Mouse (Mus musculus) heart, embryonic 11.5 days (tissue): ENCODE results near the gene Hrk. TPM values are rescaled to one million over a fixed set of nuclear protein-coding genes. Genes with fewer than 3 reads are reported as not detected.

ENCODE experiments used
- ATAC-seq: fragments of 200-750 bp; cut with Nextera tagmentation; replicated peaks from 2 replicates; pipeline ENCODE4 v1.8.0; 2017; ENCODE audit warnings: moderate library complexity; ENCODE audit not compliant: insufficient number of reproducible peaks, low FRiP score, low TSS enrichment
- H3K27ac ChIP-seq: fragments of 300-500 bp; sonication (generic); 2 replicates; pipeline ENCODE4 v1.5.1; 2014; ENCODE audit warnings: mild to moderate bottlenecking, low read depth, low read length
- H3K27me3 ChIP-seq: fragments of 300-500 bp; sonication (generic); 2 replicates; pipeline ENCODE4 v1.6.1; 2014; ENCODE audit warnings: mild to moderate bottlenecking, low read length, mixed read lengths; ENCODE audit not compliant: control insufficient read depth, insufficient read depth
- H3K36me3 ChIP-seq: fragments of 300-500 bp; sonication (generic); 2 replicates; pipeline ENCODE4 v1.6.1; 2014; ENCODE audit warnings: mild to moderate bottlenecking, low read length, moderate library complexity, mixed read lengths; ENCODE audit not compliant: control insufficient read depth, insufficient read depth
- H3K4me1 ChIP-seq: fragments of 300-500 bp; sonication (generic); 2 replicates; pipeline ENCODE4 v1.6.1; 2014; ENCODE audit warnings: low read length; ENCODE audit not compliant: control insufficient read depth, insufficient read depth
- H3K4me2 ChIP-seq: fragments of 300-500 bp; sonication (generic); 2 replicates; pipeline ENCODE4 v1.6.1; 2014; ENCODE audit warnings: mild to moderate bottlenecking, moderate library complexity
- H3K4me3 ChIP-seq: fragments of 300-500 bp; sonication (generic); 2 replicates; pipeline ENCODE4 v1.5.1; 2014; ENCODE audit warnings: low read depth, low read length
- H3K9ac ChIP-seq: fragments of 300-500 bp; sonication (generic); 2 replicates; pipeline ENCODE4 v1.6.1; 2014; ENCODE audit warnings: mild to moderate bottlenecking, low read depth, low read length, moderate library complexity
- H3K9me3 ChIP-seq: fragments of 300-500 bp; sonication (generic); replicated peaks from 2 replicates; pipeline ENCODE4 v1.6.1; 2016; ENCODE audit warnings: low read length; ENCODE audit not compliant: control insufficient read depth
- WGBS: fragments of 180-500 bp; shearing (Covaris S2); extraction: QIAGEN DNeasy Blood & Tissue Kit; methylation state at CpG from one replicate; pipeline ENCODE4 v1.1.7; 2014; ENCODE audit not compliant: insufficient replicate concordance; 5-methylcytosine and 5-hydroxymethylcytosine counted together
- polyA plus RNA-seq: library from polyadenylated mRNA; unstranded; fragments of >200 nt; fragmentation: Nextera tagmentation; extraction: Ambion mirVana; gene quantifications from 2 replicates; pipeline ENCODE4 v1.2.1, GENCODE M21; 2014

Hrk gene
- polyA plus RNA-seq, 1 experiment from 2014 or later, result not detected

DNA sequence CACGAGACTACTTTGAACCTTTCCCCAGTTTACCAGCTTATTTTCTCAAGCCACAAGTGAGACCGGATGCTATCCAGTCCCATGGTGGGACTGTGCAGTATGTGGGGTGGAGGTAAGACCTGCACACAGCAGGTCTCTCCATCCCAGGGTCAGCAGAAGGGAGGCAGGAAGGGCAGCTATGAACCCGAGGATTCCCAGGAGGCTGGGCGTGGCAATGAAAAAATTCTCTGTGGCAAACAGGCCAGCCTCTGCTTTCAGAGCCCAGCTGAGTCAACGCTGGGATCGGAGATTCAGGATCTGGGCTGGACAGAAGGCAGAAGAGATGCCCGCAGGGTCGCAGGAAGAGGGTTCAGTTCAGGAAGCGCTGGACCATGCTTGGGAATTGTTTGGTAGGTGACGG lies 17.2 kb upstream of the Hrk start:
- Histone ChIP-seq H3K4me2 (no peak overlapping the region), H3K4me3 (no peak overlapping the region), H3K9me3 (no peaks in the 10 kb centered on the region), H3K36me3 (peaks cover 11% of the 10 kb centered on the region), H3K9ac (no peak overlapping the region), H3K27ac (no peak overlapping the region), H3K27me3 (no peaks in the 10 kb centered on the region), H3K4me1 (peaks cover 54% of the 10 kb centered on the region)
- no peak for ATAC-seq
- 77% methylated on average over 10 of the region's 10 CpGs for WGBS

DNA sequence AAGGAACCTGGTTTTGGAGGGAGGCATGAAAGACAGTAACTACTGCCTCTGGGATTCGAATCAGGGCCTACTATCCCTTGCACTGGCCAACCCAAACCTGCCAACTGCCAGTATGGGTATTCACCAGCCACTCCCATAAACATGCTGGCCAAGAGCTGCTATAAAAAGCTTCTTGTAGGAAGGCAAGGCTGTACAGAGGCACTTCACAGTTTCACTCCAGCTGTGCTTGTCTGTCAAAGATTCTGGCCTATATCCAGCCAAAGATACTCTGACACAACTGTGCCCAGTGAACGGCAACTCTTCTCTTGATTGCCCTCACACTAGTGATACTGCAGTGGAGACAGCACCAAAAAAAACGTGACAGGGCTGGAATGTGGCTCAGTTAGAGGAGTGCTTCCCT lies 14.7 kb upstream of the Hrk start:
- H3K4me2 ChIP-seq, result no peak overlapping the region
- peaks cover 8% of the 10 kb centered on the region for H3K36me3 ChIP-seq
- no peaks in the 10 kb centered on the region for H3K27me3 ChIP-seq
- WGBS, result 56% methylated on average over 3 of the region's 3 CpGs
- H3K4me3 ChIP-seq, result no peak overlapping the region
- H3K27ac ChIP-seq, result no peak overlapping the region
- H3K9ac ChIP-seq, result no peak overlapping the region
- ATAC-seq, result no peak
- peaks cover 56% of the 10 kb centered on the region for H3K4me1 ChIP-seq
- H3K9me3 ChIP-seq, result no peaks in the 10 kb centered on the region

DNA sequence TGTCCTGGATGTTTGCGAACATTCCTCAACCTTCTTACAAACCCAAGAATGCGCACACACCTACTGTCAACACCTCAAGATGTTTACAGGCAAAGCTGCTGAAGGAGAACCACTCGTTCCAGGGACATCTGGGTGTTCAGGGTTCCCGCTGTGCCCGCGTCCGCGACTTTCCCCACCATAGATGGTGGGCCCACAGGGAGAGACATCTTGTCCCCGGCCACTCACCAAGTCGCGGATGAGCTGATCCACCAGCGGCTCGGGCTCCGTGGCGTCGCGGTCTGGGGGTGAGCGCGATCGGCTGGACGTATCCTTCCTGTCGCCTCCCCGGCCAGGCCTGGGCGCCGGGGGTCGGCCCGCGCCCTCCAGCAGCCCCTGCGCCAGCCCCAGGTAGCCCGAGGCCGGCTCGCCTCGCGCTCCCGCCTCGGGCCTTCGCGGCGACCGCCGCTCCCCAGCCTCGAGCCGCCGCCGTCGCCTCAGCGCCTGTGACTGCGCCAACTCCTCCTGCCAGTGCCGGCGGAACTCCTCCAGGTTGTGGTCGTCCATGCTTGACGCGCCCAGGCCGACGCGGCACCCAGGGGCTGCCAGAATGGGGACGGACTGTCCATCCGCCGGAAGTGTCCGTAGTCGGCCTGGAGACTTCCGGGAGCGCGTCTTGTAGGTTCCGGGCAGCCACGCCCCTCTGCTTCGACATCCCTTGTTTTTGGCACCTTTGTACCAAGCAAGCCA lies 9.4 kb upstream of the Hrk start, which contains the start of gene Fbxw8:
Gene Fbxw8 (minus strand): TSS at position 626 of the 726 bp plus-strand sequence.
- peak; percentile 71 for ATAC-seq
- Histone ChIP-seq H3K9ac (peak within 1 kb of the TSS; percentile 91), H3K36me3 (peaks cover 8% of the 10 kb centered on the region), H3K4me2 (peak within 1 kb of the TSS; percentile 80), H3K27me3 (no peaks in the 10 kb centered on the region), H3K4me1 (peaks cover 13% of the 10 kb centered on the region), H3K27ac (peak within 1 kb of the TSS; percentile 47), H3K9me3 (no peaks in the 10 kb centered on the region), H3K4me3 (peak within 1 kb of the TSS; percentile 91)
- under 1% methylated on average over 63 of the region's 67 CpGs for WGBS

DNA sequence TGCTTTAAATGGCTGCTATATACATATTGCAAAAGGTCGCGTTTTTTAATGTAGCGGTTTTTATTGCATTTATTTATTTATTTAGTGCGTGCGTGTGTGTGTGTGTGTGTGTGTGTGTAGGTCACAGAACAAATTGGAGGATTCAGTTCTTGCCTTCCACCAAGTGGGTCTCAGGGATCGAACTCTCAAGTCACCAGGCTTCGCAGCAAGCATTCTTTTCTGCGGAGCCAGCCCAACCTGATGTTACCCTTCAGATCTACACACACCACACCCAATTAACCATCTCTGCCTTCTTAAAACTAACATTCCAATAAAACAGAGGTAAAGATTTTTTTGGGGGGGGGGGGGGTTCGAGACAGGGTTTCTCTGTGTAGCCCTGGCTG lies 8.9 kb upstream of the Hrk start:
- H3K27me3 ChIP-seq, result peaks cover 4% of the 10 kb centered on the region; the same call in 1 of the 2 replicates
- no peak overlapping the region for H3K9ac ChIP-seq
- H3K36me3 ChIP-seq, result peaks cover 8% of the 10 kb centered on the region
- WGBS, result 13% methylated on average over 9 of the region's 9 CpGs
- H3K4me1 ChIP-seq, result peaks cover 7% of the 10 kb centered on the region
- no peak overlapping the region for H3K27ac ChIP-seq
- no peaks in the 10 kb centered on the region for H3K9me3 ChIP-seq
- ATAC-seq, result no peak
- H3K4me2 ChIP-seq, result peak overlapping the region; percentile 80
- peak overlapping the region; percentile 91 for H3K4me3 ChIP-seq

DNA sequence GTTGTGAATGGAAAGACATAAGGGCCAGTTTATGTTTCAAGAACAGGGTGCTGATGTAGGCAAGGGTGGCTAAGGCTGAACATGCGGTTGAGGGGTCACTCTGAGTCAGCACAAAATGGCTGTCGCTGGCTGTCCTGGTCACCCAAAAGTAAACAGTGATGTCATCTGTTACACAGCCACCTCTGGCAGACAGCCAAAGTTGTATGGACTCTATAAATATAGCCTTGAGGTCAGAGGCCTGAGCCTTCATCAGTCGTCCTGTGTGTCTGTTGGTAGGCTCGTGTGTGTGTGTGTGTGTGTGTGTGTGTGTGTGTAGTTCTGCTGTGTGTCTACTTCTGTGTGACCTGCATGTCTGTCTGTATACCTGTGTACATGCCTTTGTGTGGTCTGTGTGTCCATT lies 7.5 kb upstream of the Hrk start:
- Histone ChIP-seq H3K36me3 (0 out of 2 replicates have a peak, but pooled peaks cover 4% of the 10 kb centered on the region), H3K4me1 (peaks cover 7% of the 10 kb centered on the region), H3K27me3 (peaks cover 12% of the 10 kb centered on the region), H3K9ac (no peak overlapping the region), H3K27ac (no peak overlapping the region), H3K9me3 (no peaks in the 10 kb centered on the region), H3K4me3 (no peak overlapping the region), H3K4me2 (no peak overlapping the region)
- 0 out of 2 replicates have a peak, but pooled peaks have one; percentile 16 for ATAC-seq
- 29% methylated on average over 4 of the region's 4 CpGs for WGBS

DNA sequence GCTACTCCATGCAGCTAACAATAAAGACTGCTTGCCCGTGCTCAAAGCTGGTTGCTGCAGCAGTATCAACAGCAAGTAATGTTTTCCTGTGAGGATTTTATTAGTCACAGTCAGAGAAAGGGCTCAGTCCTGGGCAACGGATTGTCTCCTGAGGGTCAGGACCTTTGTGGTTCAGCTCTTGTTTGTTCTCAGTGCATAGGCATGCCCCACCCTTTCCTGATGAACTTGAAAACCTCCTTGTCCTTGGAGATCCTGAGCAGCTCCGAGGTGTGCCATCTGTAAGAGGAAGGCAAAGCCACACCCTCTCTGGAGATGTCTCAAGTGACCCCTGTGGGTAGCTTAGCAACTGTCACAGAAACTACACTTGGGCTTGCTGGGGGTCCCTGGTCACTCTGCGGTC lies 3.8 kb upstream of the Hrk start:
- 44% methylated on average over 4 of the region's 4 CpGs for WGBS
- ATAC-seq, result no peak
- Histone ChIP-seq H3K36me3 (no peaks in the 10 kb centered on the region), H3K9ac (no peak overlapping the region), H3K27me3 (peaks cover 31% of the 10 kb centered on the region), H3K27ac (no peak overlapping the region), H3K4me3 (no peak overlapping the region), H3K4me1 (no peaks in the 10 kb centered on the region), H3K9me3 (no peaks in the 10 kb centered on the region), H3K4me2 (no peak overlapping the region)

DNA sequence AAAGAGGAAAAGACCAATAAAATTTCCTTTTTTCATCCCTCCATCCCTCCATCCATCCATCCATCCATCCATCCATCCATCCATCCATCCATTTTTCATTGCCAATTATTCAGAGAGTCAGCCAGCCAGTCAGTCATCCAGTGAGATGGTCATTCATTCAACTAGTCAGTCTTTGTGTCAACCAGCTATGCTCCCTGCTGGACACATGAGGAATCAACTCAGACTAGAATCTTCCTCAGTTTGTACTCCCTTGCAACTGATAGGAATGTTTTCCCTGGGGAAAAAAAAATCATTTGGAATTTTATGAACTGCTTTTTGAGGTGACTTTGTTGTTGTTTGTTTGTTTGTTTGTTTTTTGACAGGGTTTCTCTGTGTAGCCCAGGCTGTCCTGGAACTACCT lies 1.0 kb downstream of the Hrk start:
- Histone ChIP-seq H3K4me3 (no peak overlapping the region), H3K27me3 (peaks cover 64% of the 10 kb centered on the region)
- ATAC-seq, result no peak

DNA sequence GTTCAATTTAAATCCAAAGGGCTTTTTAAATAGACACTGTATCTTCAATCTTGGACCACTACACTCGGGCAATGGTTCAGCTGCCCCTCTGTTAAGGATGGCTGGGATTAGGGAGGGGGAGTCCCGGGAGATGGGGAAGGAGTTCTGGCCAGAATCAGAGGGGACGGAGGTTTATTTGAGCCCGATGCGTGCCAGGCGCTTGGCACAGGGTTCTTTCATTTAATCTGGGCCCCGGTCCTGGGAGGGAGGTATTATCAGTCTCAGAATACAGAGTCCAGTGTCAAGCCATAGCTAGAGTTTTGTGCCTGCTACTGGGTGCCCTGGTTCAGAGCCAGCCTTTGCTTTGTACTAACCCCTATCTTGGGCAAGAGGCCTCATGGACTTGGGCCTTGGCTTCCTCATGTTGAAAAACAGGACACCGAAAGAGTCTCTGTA lies 3.1 kb downstream of the Hrk start:
- WGBS, result 62% methylated on average over 8 of the region's 8 CpGs
- no peak for ATAC-seq
- H3K9ac ChIP-seq, result no peak overlapping the region

More for the DNA sequence above, 1.0 kb downstream of the Hrk start:
- Histone ChIP-seq H3K4me1 (peaks cover 5% of the 10 kb centered on the region; the same call in 1 of the 2 replicates), H3K9me3 (no peaks in the 10 kb centered on the region), H3K4me2 (no peak overlapping the region), H3K9ac (no peak overlapping the region), H3K27ac (no peak overlapping the region), H3K36me3 (no peaks in the 10 kb centered on the region)

More for the DNA sequence above, 3.1 kb downstream of the Hrk start:
- Histone ChIP-seq H3K4me1 (peaks cover 12% of the 10 kb centered on the region), H3K27me3 (peaks cover 72% of the 10 kb centered on the region), H3K36me3 (no peaks in the 10 kb centered on the region), H3K9me3 (no peaks in the 10 kb centered on the region), H3K4me3 (no peak overlapping the region), H3K4me2 (no peak overlapping the region), H3K27ac (no peak overlapping the region)
